Mouse (Mus musculus): ENCODE measurements around the gene Il11ra1. TPM values are rescaled to one million over a fixed set of nuclear protein-coding genes. Genes with fewer than 3 reads are reported as not detected.

Gene Il11ra1
- total RNA-seq, 1 experiment from 2014 or later, result 104 TPM

DNA sequence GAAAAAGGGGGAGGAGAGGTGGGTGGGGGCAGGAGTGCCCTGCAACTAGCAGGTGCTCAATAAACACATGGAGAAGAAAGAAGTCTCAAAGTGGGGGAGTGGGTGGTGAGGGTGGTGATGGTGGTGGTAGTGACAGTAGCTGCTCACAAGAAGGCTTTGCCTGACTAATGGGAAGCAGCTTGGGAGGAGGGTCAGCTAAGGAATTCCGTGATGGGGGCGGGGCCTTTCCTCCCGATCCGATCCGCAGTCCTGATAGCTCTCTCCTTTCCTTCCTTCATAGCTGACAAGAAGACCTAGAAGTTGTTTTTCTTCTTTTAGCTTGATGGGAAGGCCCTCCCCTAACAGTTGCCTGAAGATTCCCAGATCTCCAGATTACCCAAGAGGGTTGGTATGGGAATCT lies 4.9 kb downstream of the Il11ra1 start:
- ATAC-seq (replicated peaks; ENCODE audit: low read depth, poor library complexity, severe bottlenecking), result no peak

DNA sequence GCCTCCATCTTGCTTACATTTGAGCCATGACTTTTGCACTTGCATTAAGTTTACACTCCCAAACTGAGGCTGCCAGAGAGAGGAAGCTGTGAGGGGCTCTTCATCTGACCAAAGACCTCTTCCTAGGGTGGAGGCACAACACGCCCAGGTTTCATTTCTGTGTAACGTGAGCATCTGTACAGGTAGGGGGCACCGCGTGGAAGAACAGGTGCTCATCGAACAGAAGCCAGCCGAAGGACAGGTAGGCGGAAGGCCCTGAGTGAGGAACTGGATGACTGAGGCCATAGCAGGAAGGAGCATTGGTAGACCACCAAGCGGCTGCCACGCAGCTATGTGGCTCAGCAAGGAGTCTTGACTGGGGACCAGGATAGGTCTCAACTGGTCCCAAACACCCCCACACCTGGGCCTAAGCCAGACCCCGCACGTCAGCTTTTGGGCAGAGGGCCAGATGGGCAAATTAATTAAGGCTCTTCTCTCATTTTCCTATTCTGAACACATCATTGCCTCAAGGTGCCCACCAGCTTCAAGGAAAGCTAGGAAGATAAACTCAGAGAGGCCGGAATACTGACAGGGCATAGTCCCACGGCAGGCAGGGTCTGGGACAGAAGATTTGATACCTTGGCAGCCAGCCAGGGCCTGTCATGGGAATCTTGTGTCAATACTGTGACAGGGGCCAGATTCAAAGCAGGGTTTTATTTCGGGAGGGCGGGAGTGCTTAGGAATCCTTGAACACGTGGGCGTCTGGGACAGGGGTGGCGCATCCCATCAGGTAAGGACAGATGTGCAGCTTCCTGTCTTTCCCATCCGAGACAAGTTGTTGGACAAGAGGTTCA lies 6.3 kb downstream of the Il11ra1 start:
- ATAC-seq (replicated peaks; ENCODE audit: low read depth, poor library complexity, severe bottlenecking), result no peak

- peak; percentile 88 for ATAC-seq (replicated peaks; ENCODE audit: low read depth, poor library complexity, severe bottlenecking)
Measured at GRCm38 (mm10) chr4:41707011-41707535, 7.3 kb downstream of the Il11ra1 start.

DNA sequence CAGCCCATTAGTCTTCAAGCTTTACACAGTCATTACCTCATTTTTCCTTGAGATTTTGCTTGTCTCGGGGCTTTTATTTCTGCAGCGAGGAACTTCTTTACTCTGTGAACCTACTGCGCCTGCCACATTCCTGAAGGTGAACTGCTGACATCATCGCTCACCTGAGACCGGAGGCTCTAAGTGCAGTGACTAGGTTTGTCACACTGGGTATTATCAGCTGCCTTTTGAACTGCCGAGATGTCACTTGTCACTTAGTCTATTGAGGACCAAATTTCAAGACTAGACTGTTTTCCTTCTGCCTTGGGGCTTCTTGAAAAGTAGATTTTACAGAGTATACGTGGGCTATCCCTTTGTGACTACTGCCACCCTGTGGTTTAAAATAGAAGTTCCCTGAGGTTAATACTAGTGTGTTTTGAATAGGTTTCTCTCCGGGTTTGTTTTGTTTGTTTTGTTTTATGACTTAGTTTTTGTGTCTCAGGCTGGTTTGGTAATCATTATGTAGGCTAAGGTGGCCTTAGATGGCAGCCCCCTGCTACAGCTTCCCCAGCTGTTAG lies 8.5 kb downstream of the Il11ra1 start:
- ATAC-seq (replicated peaks; ENCODE audit: low read depth, poor library complexity, severe bottlenecking), result 0 out of 2 replicates have a peak, but pooled peaks have one; percentile 40

- no peak for ATAC-seq (replicated peaks; ENCODE audit: low read depth, poor library complexity, severe bottlenecking)
Measured at GRCm38 (mm10) chr4:41710229-41710628, 10.4 kb downstream of the Il11ra1 start.

DNA sequence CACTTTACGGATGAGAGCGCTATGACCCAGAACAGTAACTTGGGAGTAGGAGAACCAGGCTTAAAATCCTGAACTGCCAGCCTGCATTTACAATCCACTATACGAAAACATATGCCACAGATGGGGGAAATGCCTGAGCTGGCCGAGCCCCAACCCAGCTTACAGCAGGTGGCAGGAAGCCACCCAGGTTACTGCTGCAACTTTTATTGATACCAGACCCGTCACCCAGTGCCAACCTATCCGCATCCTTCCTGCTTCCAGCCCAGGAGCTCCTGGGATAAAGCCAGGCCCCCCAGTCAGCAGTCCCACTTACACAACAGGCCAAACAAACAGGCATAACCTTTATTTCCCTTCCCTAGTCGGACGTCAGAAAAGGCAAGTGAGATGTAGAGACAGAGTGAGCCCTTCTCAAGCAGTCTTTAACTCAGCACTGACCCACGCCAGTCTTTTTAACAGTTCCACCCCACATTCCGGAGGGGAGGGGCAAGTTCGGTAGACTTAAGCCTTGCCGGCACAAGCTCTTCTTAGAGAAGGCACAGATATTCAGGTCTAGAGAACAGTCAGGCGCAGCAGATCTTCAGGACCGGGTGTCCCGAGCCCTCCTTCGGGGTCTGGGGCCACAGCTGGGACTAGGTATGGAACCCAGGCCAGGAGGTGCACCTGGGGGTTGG lies 12.1 kb downstream of the Il11ra1 start:
- ATAC-seq (replicated peaks; ENCODE audit: low read depth, poor library complexity, severe bottlenecking), result no peak

DNA sequence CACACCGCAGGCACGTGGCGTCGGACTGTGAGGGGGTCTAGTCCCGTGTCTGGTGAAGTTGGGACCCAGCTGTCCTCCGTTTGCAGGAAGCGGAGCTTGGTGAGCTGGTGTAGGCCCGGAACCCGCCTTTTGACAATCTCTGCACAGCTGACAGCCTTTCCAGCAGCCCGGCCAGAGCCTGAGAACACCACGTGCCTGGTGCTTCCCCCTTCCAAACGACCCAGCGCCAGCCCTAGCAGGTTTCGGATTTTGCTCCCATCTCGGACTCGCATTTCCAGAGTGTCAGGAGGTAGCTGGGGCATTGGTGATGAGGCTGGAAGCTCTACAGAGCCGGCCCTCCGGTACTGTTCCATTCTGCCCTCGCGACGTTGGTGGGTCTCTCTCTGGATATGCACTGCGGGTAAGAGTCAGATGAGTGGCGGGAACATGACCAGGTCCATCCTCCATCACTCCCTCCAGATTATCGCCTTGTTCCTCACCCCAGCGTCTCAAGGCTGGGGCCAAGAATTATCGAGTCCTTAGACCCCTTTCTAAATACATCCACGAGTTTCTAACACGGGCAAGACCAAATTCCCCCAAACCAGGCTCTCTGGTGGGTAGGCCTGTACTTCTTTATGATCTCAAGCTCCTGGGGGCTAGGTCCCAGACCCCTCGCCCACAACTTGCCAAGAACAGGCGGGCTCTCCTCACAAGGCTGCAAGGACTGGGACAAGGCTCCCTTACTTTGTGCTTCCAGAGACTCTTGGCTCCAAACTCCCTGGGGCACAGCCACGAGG lies 12.8 kb downstream of the Il11ra1 start:
- no peak for ATAC-seq (replicated peaks; ENCODE audit: low read depth, poor library complexity, severe bottlenecking)

DNA sequence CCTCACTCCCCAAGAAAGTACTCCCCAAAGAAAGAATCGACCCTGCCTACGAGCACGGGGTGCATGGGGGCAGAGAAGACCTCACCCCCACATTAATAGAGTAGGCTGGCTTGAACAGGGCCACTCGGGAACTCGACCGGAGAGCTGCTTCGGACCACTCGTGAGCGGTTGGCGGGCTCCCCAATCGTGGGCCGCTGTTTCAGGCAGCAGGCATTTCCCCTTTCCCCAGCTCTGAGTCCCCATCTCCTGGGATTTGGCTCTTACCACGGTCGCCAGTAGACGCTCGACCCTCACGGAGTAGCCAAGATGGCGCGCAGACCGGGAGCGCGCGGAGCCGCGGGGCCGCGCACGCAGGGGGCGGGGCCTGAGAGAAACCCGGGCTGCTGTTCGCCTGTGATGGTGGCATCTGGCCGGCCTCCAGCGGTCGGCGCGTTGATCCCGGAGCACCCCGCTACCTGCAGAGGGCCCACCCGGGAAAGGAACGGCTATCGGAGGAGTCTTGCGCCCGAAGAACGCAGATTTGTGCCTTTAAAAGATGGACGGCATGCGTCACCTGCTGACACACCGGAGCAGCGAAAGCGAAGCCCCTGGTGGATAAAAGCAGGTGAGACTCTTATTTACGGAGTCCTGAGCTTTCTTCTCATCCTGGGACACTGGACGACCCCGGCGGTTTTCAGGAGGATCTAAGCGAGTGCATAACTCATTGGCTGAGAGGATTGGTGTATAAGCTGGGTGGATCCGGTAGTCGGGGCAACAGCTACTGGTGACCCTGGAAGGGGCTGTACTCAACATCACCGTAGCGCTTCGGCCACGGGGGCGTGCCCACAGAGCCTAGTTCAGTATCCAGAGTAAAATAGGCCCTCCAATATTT lies 13.6 kb downstream of the Il11ra1 start, which contains the start of gene Rpp25l:
Rpp25l (minus strand) TSS at position 338 of the 871 bp plus-strand sequence.
- peak; percentile 70 for ATAC-seq (replicated peaks; ENCODE audit: low read depth, poor library complexity, severe bottlenecking)

GRCm38 (mm10) chr4:41714276-41714675 lies 14.5 kb downstream of the Il11ra1 start:
- ATAC-seq (replicated peaks; ENCODE audit: low read depth, poor library complexity, severe bottlenecking), result peak; percentile 64

GRCm38 (mm10) chr4:41715082-41715481 lies 15.3 kb downstream of the Il11ra1 start:
- ATAC-seq (replicated peaks; ENCODE audit: low read depth, poor library complexity, severe bottlenecking), result no peak

GRCm38 (mm10) chr4:41715596-41715995 lies 15.8 kb downstream of the Il11ra1 start:
- ATAC-seq (replicated peaks; ENCODE audit: low read depth, poor library complexity, severe bottlenecking), result 0 out of 2 replicates have a peak, but pooled peaks have one; percentile 37

- no peak for ATAC-seq (replicated peaks; ENCODE audit: low read depth, poor library complexity, severe bottlenecking)
Measured at GRCm38 (mm10) chr4:41716834-41717233, 17.0 kb downstream of the Il11ra1 start.

GRCm38 (mm10) chr4:41722918-41723351 lies 23.1 kb downstream of the Il11ra1 start, which contains the start of gene Dctn3:
Dctn3 (minus strand) TSS chr4:41723170.
- ATAC-seq (replicated peaks; ENCODE audit: low read depth, poor library complexity, severe bottlenecking), result peak; percentile 96

DNA sequence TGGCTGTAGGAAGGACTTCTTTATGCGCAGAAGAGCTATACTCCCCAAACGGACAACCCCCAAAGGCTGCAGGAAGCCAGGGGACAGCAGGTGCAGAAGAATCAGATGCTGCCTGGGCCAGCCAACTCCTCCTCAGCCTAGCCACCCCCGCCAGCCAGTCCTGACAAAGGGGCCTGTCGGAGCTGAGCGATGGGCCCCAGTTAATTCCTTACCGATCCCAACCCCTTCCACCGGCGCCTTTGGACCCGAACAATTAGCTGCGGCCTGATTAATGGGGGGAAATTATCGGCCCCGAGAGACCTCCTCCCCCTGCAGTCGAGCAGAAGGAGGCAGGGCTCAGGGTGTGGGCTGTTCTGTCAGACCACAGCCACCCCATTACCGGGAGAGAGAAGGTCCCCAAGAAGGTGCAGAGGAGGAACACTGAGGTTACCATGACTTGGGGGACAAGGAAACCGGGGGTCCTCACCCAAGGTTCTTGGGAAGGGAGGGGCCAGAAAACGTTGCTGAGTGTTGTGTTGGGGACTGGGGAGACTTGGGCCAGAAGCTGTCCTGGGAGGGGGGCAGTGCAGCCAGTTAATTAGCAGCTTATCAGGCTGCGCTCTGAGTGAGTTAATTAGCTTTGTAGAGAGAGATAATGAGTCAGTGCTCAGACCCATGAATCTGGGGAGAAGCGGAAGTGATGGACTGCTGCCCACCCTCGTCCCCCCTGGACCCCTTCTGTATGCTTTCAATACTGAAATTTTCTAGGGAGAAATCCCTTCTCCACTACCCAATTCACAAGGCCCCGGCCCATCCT lies 27.2 kb downstream of the Il11ra1 start:
- ATAC-seq (replicated peaks; ENCODE audit: low read depth, poor library complexity, severe bottlenecking), result no peak

- peak; percentile 71 for ATAC-seq (replicated peaks; ENCODE audit: low read depth, poor library complexity, severe bottlenecking)
Measured at GRCm38 (mm10) chr4:41731052-41731765, 31.4 kb downstream of the Il11ra1 start, which contains the start of gene Arid3c. Arid3c (minus strand) TSS chr4:41731142.

DNA sequence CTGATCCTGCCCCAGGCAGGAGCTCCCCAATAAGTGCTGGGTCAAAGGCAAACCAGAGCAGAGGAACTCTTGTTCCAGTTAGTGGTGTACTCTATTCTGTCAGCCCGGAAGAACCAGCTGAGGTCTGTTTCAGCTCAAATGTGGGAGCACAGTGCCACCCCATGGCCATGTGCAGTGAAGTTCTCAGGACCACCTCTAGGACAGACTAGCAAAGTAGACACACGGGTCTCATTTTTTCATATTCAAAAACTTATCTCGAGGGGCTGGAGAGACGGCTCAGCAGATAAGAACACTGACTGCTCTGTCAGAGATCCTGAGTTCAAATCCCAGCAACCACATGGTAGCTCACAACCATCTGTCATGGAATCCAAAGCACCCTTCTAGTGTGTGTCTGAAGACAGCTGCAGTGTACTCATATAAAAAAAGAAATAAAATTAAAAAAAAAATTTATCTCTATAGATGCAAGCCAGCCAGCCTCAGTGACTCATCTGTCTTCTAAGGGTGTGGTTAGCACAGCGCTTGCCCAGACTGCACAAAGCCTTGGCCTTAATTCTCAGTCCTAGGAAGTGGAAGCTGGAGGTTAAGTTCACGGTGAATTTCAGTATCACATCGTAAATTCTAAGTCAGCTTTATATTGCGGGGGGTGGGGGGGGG lies 37.9 kb downstream of the Il11ra1 start:
- ATAC-seq (replicated peaks; ENCODE audit: low read depth, poor library complexity, severe bottlenecking), result peak; percentile 58

DNA sequence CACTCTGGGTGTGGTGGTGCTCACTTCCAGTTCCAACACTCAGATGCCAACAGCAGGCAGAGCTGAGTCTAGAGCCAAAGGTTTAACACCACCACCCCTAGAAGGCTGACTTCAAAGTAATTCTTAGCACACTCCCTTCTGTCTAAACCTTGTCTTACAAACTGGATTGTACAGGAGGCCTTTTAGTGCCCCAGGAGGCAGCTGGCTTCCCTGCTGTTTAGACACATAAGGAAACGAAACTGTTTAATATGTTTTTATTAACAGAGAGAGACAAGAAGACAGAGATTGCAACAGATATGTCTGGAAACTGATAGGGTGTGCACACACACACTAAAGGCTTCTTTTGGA lies 38.4 kb downstream of the Il11ra1 start:
- no peak for ATAC-seq (replicated peaks; ENCODE audit: low read depth, poor library complexity, severe bottlenecking)
